35 mouse cellular contexts compared by ENCODE assay signal in genomic region chr2:104246851-104247250, GRCm38 (mm10).
"Had no signal": no experiment of that assay in that cellular context is flagged by ENCODE, and none has a peak within 500 bp of the region (broad histone marks: within the 10 kb centered on the region; RNA-seq: fewer than 3 reads in every experiment).

No protein-coding gene starts in this region.

- H3K27ac ChIP-seq: heart, embryonic 10.5 days; heart, embryonic 13.5 days; heart, embryonic 15.5 days; hindbrain, embryonic 10.5 days; hindbrain, embryonic 12.5 days; hindbrain, embryonic 13.5 days; hindbrain, embryonic 14.5 days; hindbrain, embryonic 15.5 days; hindbrain, postnatal 0 days; intestine, embryonic 15.5 days; kidney, embryonic 15.5 days; kidney, postnatal 0 days; layer of hippocampus, adult 2 months had no signal

- H3K9me3 ChIP-seq: heart, embryonic 10.5 days; heart, embryonic 12.5 days; heart, embryonic 13.5 days; heart, embryonic 15.5 days; hindbrain, embryonic 10.5 days; hindbrain, embryonic 12.5 days; hindbrain, embryonic 13.5 days; hindbrain, embryonic 15.5 days; intestine, embryonic 15.5 days; kidney, embryonic 15.5 days had no signal

- H3K4me2 ChIP-seq: heart, embryonic 11.5 days; heart, embryonic 12.5 days; heart, embryonic 13.5 days; heart, embryonic 15.5 days; hindbrain, embryonic 12.5 days; hindbrain, embryonic 13.5 days; hindbrain, embryonic 14.5 days; hindbrain, embryonic 15.5 days; intestine, embryonic 15.5 days; kidney, embryonic 15.5 days had no signal

- H3K4me3 ChIP-seq: heart, embryonic 10.5 days; heart, embryonic 12.5 days; heart, embryonic 13.5 days; heart, embryonic 15.5 days; hindbrain, embryonic 10.5 days; hindbrain, embryonic 12.5 days; hindbrain, embryonic 13.5 days; hindbrain, embryonic 15.5 days; intestine, embryonic 15.5 days; kidney, embryonic 15.5 days; layer of hippocampus, adult 2 months had no signal

- H3K4me1 ChIP-seq: heart, embryonic 10.5 days; heart, embryonic 12.5 days; heart, embryonic 13.5 days; heart, embryonic 15.5 days; hindbrain, embryonic 12.5 days; intestine, embryonic 15.5 days; kidney, embryonic 15.5 days had no signal

- H3K27me3 ChIP-seq: heart, embryonic 12.5 days; heart, embryonic 13.5 days; heart, embryonic 15.5 days; hindbrain, embryonic 12.5 days; hindbrain, embryonic 13.5 days; hindbrain, embryonic 15.5 days; intestine, embryonic 15.5 days; kidney, embryonic 15.5 days had no signal

- H3K36me3 ChIP-seq: heart, embryonic 10.5 days; heart, embryonic 12.5 days; heart, embryonic 13.5 days; heart, embryonic 15.5 days; hindbrain, embryonic 10.5 days; hindbrain, embryonic 12.5 days; hindbrain, embryonic 13.5 days; intestine, embryonic 15.5 days; kidney, embryonic 15.5 days had no signal

- H3K9ac ChIP-seq: heart, embryonic 12.5 days; heart, embryonic 13.5 days; heart, embryonic 15.5 days; hindbrain, embryonic 12.5 days; hindbrain, embryonic 13.5 days; hindbrain, embryonic 14.5 days; hindbrain, embryonic 15.5 days; intestine, embryonic 15.5 days; kidney, embryonic 15.5 days had no signal

- ATAC-seq: hindbrain, embryonic 16.5 days; hindbrain, postnatal 0 days; inflammation-experienced regulatory T-cells, adult 6 months; intestine, embryonic 15.5 days; intestine, embryonic 16.5 days; intestine, postnatal 0 days had no signal

- DNase-seq: heart, postnatal 10 days; heart, postnatal 14 days; heart, postnatal 36 days; heart, postnatal 4 days; kidney, adult 11 months; kidney, adult 18-20 months; kidney, adult 2 months; kidney, adult 8-10 months; kidney, adult 9 months; kidney, postnatal 10 days; kidney, postnatal 14 days; kidney, postnatal 25 days; kidney, postnatal 36 days; kidney, postnatal 4 days; layer of hippocampus, adult 9-11 months; layer of hippocampus, postnatal 36 days had no signal
